Mouse (Mus musculus): ENCODE measurements around the gene Acin1.

DNA sequence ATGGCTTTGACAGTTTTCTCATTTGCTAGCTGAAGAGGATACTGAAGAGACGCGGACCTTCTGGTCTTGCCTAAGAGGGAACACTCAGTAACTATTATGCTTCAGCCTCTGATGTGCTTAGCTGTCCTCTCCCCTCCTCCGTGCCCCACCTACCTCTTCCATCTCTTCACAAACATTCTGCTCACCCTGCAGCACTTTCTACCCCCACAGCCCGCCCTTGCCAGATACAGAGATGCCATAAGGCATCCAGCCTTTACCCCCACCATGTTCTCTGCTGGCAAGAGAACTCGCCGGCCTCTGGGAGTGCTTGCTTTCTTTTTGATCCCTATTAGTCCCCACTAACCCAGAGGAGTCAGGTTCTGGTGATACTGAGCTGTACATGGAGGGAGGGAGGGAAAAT is 76.1 kb downstream of the Acin1 start:
- no peak for TF ChIP-seq POLR2A (IDR thresholded peaks at IDR 0.05; ENCODE audit: borderline replicate concordance, insufficient read depth, low read length)
- no peak for TF ChIP-seq CTCF (IDR thresholded peaks at IDR 0.05; ENCODE audit: borderline replicate concordance, insufficient read depth, low read depth, low read length)
